Mouse (Mus musculus) liver, adult 2 months (tissue): ENCODE measurements around the gene Esrrb. TPM values are rescaled to one million over a fixed set of nuclear protein-coding genes. Genes with fewer than 3 reads are reported as not detected.
A peak's percentile ranks its signal among the peaks of the same experiment; 100 is the strongest.

Source experiments
- DNase-seq: peaks from one replicate; pipeline ENCODE4 v3.0.0-alpha.2; 2011; ENCODE audit warnings: low read depth, low spot score; ENCODE audit errors: extremely low read depth
- H3K27ac ChIP-seq: fragments of 200-500 bp; replicated peaks from 2 replicates; pipeline ENCODE4 v1.5.1; 2012; ENCODE audit warnings: low read depth, mild to moderate bottlenecking, control low read depth, inconsistent platforms, low read length; ENCODE audit not compliant: insufficient read depth
- H3K27me3 ChIP-seq: fragments of 200-500 bp; 2 replicates; pipeline ENCODE4 v1.6.1; 2012; ENCODE audit warnings: mild to moderate bottlenecking, moderate library complexity, low read length, inconsistent platforms; ENCODE audit not compliant: control insufficient read depth, insufficient read depth
- H3K36me3 ChIP-seq: fragments of 200-500 bp; 2 replicates; pipeline ENCODE4 v1.6.1; 2012; ENCODE audit warnings: low read length, inconsistent platforms; ENCODE audit not compliant: control insufficient read depth, insufficient read depth
- H3K4me1 ChIP-seq: fragments of 200-500 bp; 2 replicates; pipeline ENCODE4 v1.6.1; 2011; ENCODE audit warnings: low read length; ENCODE audit not compliant: control insufficient read depth, insufficient read depth
- H3K4me3 ChIP-seq: fragments of 200-500 bp; 2 replicates; pipeline ENCODE4 v1.5.1; 2011; ENCODE audit warnings: low read depth, mild to moderate bottlenecking, control low read depth, low read length, moderate library complexity; ENCODE audit not compliant: insufficient read depth
- H3K79me2 ChIP-seq: fragments of 200-500 bp; 2 replicates; pipeline ENCODE4 v1.6.1; 2012; ENCODE audit warnings: inconsistent platforms, mild to moderate bottlenecking, low read length, moderate library complexity; ENCODE audit not compliant: control insufficient read depth, insufficient read depth
- H3K9ac ChIP-seq: fragments of 200-500 bp; 2 replicates; pipeline ENCODE4 v1.6.1; 2012; ENCODE audit warnings: low read depth, mild to moderate bottlenecking, control low read depth, inconsistent platforms, low read length
- CTCF ChIP-seq: fragments of 200-500 bp; IDR thresholded peaks from 2 replicates; pipeline ENCODE4 v1.5.1; 2011; ENCODE audit warnings: low read depth, low read length, control low read depth
- POLR2A ChIP-seq: fragments of 200-500 bp; IDR thresholded peaks from 2 replicates; pipeline ENCODE4 v1.6.1; 2011; ENCODE audit warnings: low read length, control low read depth; ENCODE audit not compliant: insufficient read depth; ENCODE audit errors: extremely low read depth
- WGBS: fragments of 180-500 bp; shearing (Covaris S2); methylation state at CpG from one replicate; pipeline ENCODE4 v1.1.7; 2018; 5-methylcytosine and 5-hydroxymethylcytosine counted together
- polyA plus RNA-seq: library from polyadenylated mRNA; depleted of rRNA; stranded (reverse); fragments of >200 nt; gene quantifications from 2 replicates; pipeline ENCODE4 v1.2.3, GENCODE M21; 2012; rRNA removed
- total RNA-seq: library from RNA; depleted of rRNA; stranded (reverse); fragments of >200 nt; gene quantifications from 2 replicates; pipeline ENCODE4 v1.2.3, GENCODE M21; 2014; rRNA removed

Gene Esrrb
- total RNA-seq (0.20 and 0.37 TPM in 2 replicates), polyA plus RNA-seq (0.33 and 0.60 TPM in 2 replicates)

DNA sequence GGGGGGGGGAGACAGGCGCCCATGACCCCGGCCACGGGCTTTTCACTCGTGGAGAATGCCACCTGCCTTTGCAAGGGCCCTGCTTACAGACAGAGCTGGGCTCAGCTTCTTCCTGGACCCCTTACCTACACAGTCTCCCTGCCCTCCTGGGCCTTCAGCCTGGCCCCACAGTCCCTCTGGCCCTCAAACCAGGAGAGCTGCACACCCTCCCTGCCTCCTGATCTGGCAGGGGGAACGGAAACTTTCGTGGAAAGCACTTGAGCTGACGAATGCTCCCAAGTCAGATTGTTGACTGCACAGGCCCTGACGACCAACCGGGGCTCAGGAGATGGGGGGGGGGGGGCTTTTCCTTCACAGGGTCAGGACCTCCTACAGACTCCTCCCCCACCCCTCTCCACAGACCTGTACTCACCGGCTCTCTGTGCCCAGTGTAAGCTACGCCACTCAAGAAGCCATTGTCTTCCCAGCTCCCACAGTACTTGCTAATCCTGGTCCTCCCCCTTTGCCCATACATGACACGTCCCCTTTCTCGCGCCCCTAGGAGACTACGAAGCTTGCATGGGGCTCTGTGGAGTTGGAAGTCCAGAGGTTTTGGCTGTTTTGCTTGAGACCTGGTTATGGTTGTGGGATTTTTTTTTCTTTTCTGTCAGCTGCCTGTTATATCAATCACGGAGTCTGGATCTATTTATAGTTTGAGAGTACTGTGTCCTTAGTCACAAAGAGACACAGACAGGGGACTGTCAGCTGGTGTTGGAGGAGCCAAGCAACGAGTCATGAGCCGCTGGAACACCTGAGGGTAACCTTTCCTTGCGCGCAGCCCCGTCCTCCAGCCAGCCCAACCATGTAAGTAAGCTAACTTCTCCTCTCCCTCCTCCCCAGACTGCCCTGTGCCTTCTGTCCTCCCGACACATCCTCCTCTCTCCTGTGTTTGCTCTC lies at the start of gene Esrrb:
Esrrb (plus strand) TSS at position 422 of the 936 bp plus-strand sequence.
- peaks cover 8% of the 10 kb centered on the region; the same call in 1 of the 2 replicates for H3K27me3 ChIP-seq
- no peak for DNase-seq
- TF ChIP-seq POLR2A (no peak), CTCF (no peak)
- H3K36me3 ChIP-seq, result no peaks in the 10 kb centered on the region
- no peak within 1 kb of the TSS for H3K9ac ChIP-seq
- no peak within 1 kb of the TSS for H3K27ac ChIP-seq
- 25% methylated on average over 22 of the region's 22 CpGs for WGBS
- H3K4me3 ChIP-seq, result no peak within 1 kb of the TSS
- no peaks in the 10 kb centered on the region for H3K79me2 ChIP-seq
- H3K4me1 ChIP-seq, result no peaks in the 10 kb centered on the region

- no peak overlapping the region for H3K4me3 ChIP-seq
- TF ChIP-seq POLR2A (no peak), CTCF (no peak)
- no peak overlapping the region for H3K9ac ChIP-seq
- no peaks in the 10 kb centered on the region for H3K27me3 ChIP-seq
- H3K27ac ChIP-seq, result no peak overlapping the region
- peak; percentile 59 for DNase-seq
- no peaks in the 10 kb centered on the region for H3K36me3 ChIP-seq
- H3K79me2 ChIP-seq, result no peaks in the 10 kb centered on the region
- WGBS, result 15% methylated on average over 12 of the region's 12 CpGs
- H3K4me1 ChIP-seq, result peaks cover 7% of the 10 kb centered on the region; the same call in 1 of the 2 replicates
Observed at GRCm38 (mm10) chr12:86320629-86321028, 40.3 kb upstream of the Esrrb start.

GRCm38 (mm10) chr12:86324297-86324696 lies 36.6 kb upstream of the Esrrb start:
- TF ChIP-seq CTCF, result no peak
- no peak for TF ChIP-seq POLR2A
- Histone ChIP-seq H3K36me3 (no peaks in the 10 kb centered on the region), H3K27ac (no peak overlapping the region), H3K9ac (no peak overlapping the region), H3K4me3 (no peak overlapping the region), H3K4me1 (peaks cover 7% of the 10 kb centered on the region; the same call in 1 of the 2 replicates), H3K27me3 (no peaks in the 10 kb centered on the region), H3K79me2 (no peaks in the 10 kb centered on the region)
- DNase-seq, result peak; percentile 41
- WGBS, result 13% methylated on average over 3 of the region's 3 CpGs

DNA sequence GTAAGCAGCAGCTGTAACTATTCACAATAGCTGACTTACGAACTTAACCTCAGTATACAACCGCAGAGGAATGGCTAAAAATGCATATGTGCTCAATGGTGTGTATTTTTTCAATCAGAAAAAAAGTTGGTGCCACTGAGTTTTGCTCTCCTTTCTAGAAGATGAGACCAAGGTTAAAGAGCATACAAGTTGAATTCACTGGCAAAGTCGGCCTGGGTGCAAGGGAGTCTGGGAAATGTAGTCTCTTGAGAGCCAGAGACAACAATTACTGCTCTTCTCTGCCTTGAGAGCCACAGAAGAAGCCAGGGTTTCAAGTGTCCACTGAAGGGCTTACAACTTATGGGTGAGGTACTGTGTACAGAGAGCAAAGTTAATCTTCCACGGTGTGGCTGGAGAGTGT lies 31.1 kb upstream of the Esrrb start:
- Histone ChIP-seq H3K4me3 (no peak overlapping the region), H3K79me2 (no peaks in the 10 kb centered on the region), H3K36me3 (no peaks in the 10 kb centered on the region), H3K9ac (no peak overlapping the region), H3K27me3 (no peaks in the 10 kb centered on the region), H3K27ac (no peak overlapping the region), H3K4me1 (no peaks in the 10 kb centered on the region)
- no peak for DNase-seq
- TF ChIP-seq CTCF (no peak), POLR2A (no peak)
- WGBS, result 59% methylated on average over 4 of the region's 4 CpGs

DNA sequence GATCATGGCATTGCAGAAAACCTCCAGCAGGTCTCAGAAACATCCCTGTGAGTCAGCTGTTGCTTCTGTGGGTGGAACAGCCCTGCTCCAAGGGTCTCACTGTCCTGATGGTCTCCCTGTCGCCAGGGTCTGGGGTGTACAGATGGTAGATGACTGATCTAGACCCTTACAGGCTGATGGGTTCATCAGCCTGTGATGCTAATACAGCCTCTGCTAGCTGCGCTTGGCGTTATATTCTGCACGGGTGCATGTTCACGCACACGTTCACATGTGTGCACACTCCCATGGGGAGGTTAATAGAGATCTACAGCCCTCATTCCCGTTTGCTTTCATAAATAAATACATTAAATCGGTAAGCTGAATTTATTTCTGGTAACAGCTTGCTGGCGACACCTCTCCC lies 30.2 kb upstream of the Esrrb start:
- H3K27ac ChIP-seq, result no peak overlapping the region
- H3K9ac ChIP-seq, result no peak overlapping the region
- TF ChIP-seq CTCF (no peak), POLR2A (no peak)
- H3K27me3 ChIP-seq, result no peaks in the 10 kb centered on the region
- WGBS, result 91% methylated on average over 9 of the region's 9 CpGs
- no peak overlapping the region for H3K4me3 ChIP-seq
- H3K36me3 ChIP-seq, result no peaks in the 10 kb centered on the region
- H3K4me1 ChIP-seq, result no peaks in the 10 kb centered on the region
- no peak for DNase-seq
- no peaks in the 10 kb centered on the region for H3K79me2 ChIP-seq

DNA sequence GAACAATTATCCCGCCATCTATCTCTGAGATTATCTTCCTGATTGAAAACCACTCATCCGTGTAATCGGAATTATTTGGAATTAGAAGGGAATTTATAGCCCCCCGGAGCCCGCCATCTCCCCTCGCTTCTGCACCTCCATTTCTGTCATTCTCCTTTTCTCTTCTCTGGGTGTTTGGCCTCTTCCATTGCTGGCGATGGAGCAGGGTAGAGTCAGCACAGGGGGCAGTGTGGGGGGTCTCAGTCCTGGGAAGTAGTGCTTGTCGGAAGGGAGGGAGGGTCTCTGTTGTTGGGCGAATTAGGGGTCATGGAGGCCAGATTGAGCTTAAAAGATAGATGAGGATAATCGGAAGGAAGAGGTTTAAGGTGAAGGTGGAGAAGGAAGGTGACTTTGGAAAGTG lies 29.7 kb upstream of the Esrrb start:
- no peaks in the 10 kb centered on the region for H3K27me3 ChIP-seq
- no peaks in the 10 kb centered on the region for H3K36me3 ChIP-seq
- no peaks in the 10 kb centered on the region for H3K4me1 ChIP-seq
- TF ChIP-seq POLR2A (no peak), CTCF (no peak)
- no peak overlapping the region for H3K4me3 ChIP-seq
- no peak overlapping the region for H3K9ac ChIP-seq
- H3K27ac ChIP-seq, result no peak overlapping the region
- no peak for DNase-seq
- H3K79me2 ChIP-seq, result no peaks in the 10 kb centered on the region
- 81% methylated on average over 10 of the region's 10 CpGs for WGBS
